Mouse (Mus musculus) hindbrain, embryonic 10.5 days (tissue): Measurements from ENCODE around the gene Yeats2. TPM values are rescaled to one million over a fixed set of nuclear protein-coding genes. Genes with fewer than 3 reads are reported as not detected.

Experiments
- DNase-seq: peaks from one replicate; pipeline ENCODE4 v3.0.0-alpha.2; 2017; ENCODE audit warnings: low spot score
- H3K27ac ChIP-seq: fragments of 300-500 bp; sonication (generic); 2 replicates; pipeline ENCODE4 v1.5.1; 2016; ENCODE audit warnings: mild to moderate bottlenecking, moderate library complexity
- H3K27me3 ChIP-seq: fragments of 300-500 bp; sonication (generic); 2 replicates; pipeline ENCODE4 v1.6.1; 2016; ENCODE audit warnings: mild to moderate bottlenecking; ENCODE audit not compliant: poor library complexity, insufficient read depth, severe bottlenecking
- H3K36me3 ChIP-seq: fragments of 300-500 bp; sonication (generic); 2 replicates; pipeline ENCODE4 v1.6.1; 2016; ENCODE audit warnings: mild to moderate bottlenecking, moderate library complexity
- H3K4me1 ChIP-seq: fragments of 300-500 bp; sonication (generic); replicated peaks from 2 replicates; pipeline ENCODE4 v1.6.1; 2016; ENCODE audit warnings: mild to moderate bottlenecking
- H3K4me3 ChIP-seq: fragments of 300-500 bp; sonication (generic); 2 replicates; pipeline ENCODE4 v1.5.1; 2016; ENCODE audit warnings: mild to moderate bottlenecking, moderate library complexity
- H3K9me3 ChIP-seq: fragments of 300-500 bp; sonication (generic); 2 replicates; pipeline ENCODE4 v1.6.1; 2016; ENCODE audit warnings: mild to moderate bottlenecking, moderate library complexity
- WGBS: fragments of 180-500 bp; shearing (Covaris S2); methylation state at CpG from one replicate; pipeline ENCODE4 v1.1.7; 2016; 5-methylcytosine and 5-hydroxymethylcytosine counted together
- polyA plus RNA-seq: library from polyadenylated mRNA; unstranded; fragments of >200 nt; fragmentation: Nextera tagmentation; extraction: Ambion mirVana; gene quantifications from 2 replicates; pipeline ENCODE4 v1.2.1, GENCODE M21; 2016

The Yeats2 gene
- polyA plus RNA-seq, 1 experiment from 2014 or later: 35.9 TPM

DNA sequence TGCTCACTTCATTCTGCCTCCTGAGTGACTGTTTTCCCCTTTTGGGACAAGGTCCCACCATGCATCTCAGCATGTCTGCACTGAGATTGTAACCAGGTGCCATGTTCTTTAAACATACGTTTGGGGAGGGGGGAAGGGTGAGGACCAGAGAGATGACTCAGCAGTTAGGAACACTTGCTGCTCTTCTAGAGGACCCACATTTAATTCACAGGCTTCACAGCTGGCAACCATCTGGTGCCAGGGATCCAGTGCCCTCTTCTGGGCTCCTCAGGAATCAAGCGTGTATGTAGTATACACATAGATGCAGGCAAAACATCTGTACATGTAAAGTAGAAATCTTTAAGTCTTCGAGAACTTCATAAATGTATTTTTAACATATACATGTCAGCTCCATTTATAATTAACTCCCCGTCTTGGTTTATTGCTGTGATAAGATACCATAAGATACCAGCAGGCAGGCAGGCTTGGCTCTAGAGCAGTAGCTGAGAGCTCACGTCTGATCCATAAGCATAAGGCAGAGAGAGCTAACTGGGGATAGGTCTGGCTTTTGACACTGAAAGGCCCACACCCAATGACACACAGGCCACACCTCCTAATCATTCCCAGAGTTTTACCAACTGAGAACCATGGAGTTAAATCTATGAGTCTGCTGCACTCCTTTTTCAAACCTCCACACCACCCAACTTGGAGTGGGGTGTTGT, 58.8 kb downstream of the Yeats2 start:
- Histone ChIP-seq H3K4me1 (no peaks in the 10 kb centered on the region), H3K27ac (no peak overlapping the region), H3K9me3 (no peaks in the 10 kb centered on the region), H3K4me3 (no peak overlapping the region), H3K27me3 (no peaks in the 10 kb centered on the region), H3K36me3 (peaks cover 100% of the 10 kb centered on the region)
- no peak for DNase-seq
- 90% methylated on average over 5 of the region's 5 CpGs for WGBS

DNA sequence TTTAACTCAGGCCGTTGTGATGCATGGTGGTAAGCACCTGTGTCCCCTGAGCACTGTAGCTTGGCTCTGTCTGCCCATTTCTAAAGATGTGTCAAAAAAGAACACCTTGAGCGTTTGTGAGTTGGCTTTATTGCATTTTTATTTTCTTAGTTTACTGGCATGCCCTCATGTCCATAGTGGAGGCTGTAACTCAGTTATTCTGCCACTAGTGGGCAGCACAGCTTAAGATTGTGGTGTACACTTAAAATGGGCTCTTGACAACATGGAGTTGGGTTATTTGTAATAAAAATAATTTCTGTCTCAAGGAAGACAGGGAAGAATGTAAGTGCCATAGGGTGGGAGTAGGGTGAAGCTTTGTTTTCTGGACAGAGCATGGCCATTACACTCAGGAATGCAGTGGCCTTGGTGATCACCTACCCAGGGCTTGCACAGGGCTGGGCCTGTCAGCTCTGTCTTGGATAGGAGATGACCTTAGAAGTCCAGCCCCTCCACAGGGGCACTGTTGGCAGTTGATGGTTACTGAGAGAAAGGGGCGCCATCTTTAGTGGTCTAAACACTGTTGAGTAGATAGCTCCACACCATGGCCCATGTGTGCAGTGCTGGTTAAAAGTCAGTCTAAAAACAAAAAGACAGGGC, 72.8 kb downstream of the Yeats2 start:
- Histone ChIP-seq H3K4me3 (no peak overlapping the region), H3K9me3 (no peaks in the 10 kb centered on the region), H3K27ac (no peak overlapping the region), H3K27me3 (no peaks in the 10 kb centered on the region), H3K4me1 (no peaks in the 10 kb centered on the region), H3K36me3 (peaks cover 98% of the 10 kb centered on the region)
- 90% methylated on average over 3 of the region's 3 CpGs for WGBS
- peak; percentile 37 for DNase-seq

DNA sequence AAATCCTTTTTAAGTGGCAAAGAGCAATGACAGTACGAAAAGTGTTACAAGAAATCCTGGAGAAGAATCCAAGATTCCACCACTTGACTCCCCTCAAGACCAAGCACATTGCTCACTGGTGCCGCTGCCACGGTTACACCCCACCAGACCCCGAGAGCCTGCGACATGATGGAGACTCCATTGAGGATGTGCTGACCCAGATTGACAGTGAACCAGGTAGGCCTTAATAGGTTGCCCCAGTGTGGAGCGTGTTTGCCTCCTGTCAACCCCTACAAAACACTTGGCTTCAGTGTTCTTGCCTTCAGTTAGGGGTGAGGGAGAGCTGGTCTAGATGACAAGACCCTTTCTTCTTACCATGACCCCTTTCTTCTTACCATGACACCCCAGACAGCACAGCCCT, 81.9 kb downstream of the Yeats2 start:
- Histone ChIP-seq H3K27ac (no peak overlapping the region), H3K36me3 (peaks cover 97% of the 10 kb centered on the region), H3K27me3 (no peaks in the 10 kb centered on the region), H3K4me1 (no peaks in the 10 kb centered on the region), H3K9me3 (no peaks in the 10 kb centered on the region), H3K4me3 (no peak overlapping the region)
- 96% methylated on average over 6 of the region's 6 CpGs for WGBS
- no peak for DNase-seq

DNA sequence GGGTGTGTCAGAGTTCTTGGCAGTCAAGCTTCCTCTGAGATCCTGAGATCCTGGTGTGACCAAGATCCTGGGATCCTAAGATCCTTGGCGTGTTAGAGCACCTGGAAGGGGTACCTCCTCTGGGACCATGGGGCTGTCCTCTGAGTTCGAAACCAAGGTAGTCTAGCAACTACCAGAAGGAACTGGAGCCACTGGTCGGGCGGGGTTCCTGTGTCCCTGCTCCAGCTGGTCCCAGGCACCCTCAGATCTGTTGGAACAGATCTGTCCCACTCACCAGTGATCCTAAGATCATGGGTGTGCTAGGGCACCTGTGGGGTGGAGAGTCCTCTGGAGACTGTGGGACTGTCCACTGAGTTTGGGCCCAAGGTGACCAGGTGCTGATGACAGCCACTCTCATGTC, 85.8 kb downstream of the Yeats2 start:
- peaks cover 97% of the 10 kb centered on the region for H3K36me3 ChIP-seq
- no peak overlapping the region for H3K27ac ChIP-seq
- H3K4me1 ChIP-seq: no peaks in the 10 kb centered on the region
- 94% methylated on average over 4 of the region's 4 CpGs for WGBS
- H3K9me3 ChIP-seq: no peaks in the 10 kb centered on the region
- DNase-seq: no peak
- no peaks in the 10 kb centered on the region for H3K27me3 ChIP-seq
- H3K4me3 ChIP-seq: no peak overlapping the region

DNA sequence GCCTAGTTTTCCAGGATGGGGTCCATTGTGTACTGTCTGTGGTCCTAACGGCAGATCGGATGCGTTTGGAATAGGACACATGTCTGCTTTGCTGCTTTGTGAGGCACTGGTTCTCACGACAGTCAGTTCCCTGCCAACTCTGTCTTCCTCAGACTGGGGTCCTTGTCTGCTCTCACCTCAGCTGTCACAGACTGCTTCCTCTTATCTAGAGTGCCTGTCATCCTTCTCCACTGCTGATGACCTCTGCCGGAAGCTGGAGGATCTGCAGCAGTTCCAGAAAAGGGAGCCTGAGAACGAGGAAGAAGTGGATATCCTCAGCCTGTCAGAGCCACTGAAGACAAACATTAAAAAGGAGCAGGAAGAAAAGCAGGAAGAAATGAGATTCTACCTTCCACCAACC, 86.6 kb downstream of the Yeats2 start:
- Histone ChIP-seq H3K9me3 (no peaks in the 10 kb centered on the region), H3K27ac (no peak overlapping the region), H3K27me3 (no peaks in the 10 kb centered on the region), H3K4me1 (no peaks in the 10 kb centered on the region), H3K36me3 (peaks cover 93% of the 10 kb centered on the region), H3K4me3 (no peak overlapping the region)
- 88% methylated on average over 6 of the region's 6 CpGs for WGBS
- DNase-seq: no peak

DNA sequence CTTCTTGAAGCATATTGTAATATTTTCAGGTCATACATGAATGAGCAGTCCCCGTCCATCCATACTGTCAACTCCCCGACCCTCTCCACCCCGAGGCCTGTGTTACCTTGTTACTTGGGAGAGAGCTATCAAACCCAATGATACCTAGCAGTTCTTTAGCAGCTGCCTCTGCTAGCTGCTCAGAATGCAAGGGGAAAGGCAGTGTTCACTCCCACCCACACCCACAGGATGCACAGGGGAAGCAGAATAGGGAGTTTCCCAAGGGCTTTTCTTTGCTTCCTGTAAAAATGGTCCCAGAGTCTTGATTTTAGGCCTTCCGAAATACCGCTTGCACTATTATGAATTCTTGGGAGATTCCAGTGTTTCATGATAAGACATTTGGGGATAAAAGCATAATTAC, 87.3 kb downstream of the Yeats2 start:
- DNase-seq: no peak
- Histone ChIP-seq H3K36me3 (peaks cover 91% of the 10 kb centered on the region), H3K27me3 (no peaks in the 10 kb centered on the region), H3K4me3 (no peak overlapping the region), H3K4me1 (no peaks in the 10 kb centered on the region), H3K9me3 (no peaks in the 10 kb centered on the region), H3K27ac (no peak overlapping the region)
- WGBS: 96% methylated on average over 5 of the region's 5 CpGs

DNA sequence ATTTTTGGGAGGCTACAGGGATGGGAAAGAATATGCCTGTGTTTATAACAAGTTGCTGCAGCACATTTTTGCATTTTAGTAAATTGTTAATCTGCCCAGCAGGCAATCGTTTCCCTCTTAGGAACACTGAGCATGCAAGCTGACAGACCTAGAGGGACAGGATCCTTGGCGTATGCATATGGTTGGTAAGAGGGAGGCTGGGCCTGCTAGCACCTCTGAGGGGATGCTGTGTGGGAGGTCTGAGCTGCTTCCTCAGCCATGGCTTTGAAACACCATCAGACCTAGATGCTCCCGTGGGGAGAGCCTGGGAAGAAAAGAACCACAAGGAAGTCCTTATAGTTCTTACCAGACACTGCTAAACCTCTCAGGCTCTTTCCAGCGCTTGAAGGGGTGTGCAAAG, 93.5 kb downstream of the Yeats2 start:
- no peak for DNase-seq
- peaks cover 5% of the 10 kb centered on the region; the same call in 1 of the 2 replicates for H3K27me3 ChIP-seq
- no peak overlapping the region for H3K4me3 ChIP-seq
- H3K4me1 ChIP-seq: peaks cover 8% of the 10 kb centered on the region
- peaks cover 56% of the 10 kb centered on the region for H3K36me3 ChIP-seq
- H3K27ac ChIP-seq: no peak overlapping the region
- no peaks in the 10 kb centered on the region for H3K9me3 ChIP-seq
- 69% methylated on average over 4 of the region's 4 CpGs for WGBS

DNA sequence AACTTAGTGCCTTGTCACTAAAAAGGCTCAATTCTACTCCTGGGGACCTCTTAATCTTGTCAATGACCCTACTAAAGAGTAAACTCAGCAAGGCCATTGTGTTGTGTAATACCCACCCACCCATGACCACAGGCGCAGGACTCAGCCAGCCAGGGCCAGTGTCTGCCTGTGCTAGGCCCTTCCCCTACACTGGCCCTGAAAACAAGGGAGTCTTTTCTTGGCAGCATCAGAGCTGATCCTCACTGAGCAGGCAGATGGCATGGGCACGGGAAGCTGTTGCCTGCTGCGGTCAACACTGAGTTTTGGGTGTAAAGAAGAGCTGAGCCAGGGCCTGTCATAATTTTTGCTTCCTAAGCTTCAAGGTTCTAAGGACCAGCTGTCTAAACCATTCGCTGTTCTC, 96.6 kb downstream of the Yeats2 start:
- no peak for DNase-seq
- Histone ChIP-seq H3K36me3 (peaks cover 29% of the 10 kb centered on the region), H3K9me3 (no peaks in the 10 kb centered on the region), H3K27me3 (peaks cover 20% of the 10 kb centered on the region), H3K27ac (peak overlapping the region; percentile 46; the same call in 1 of the 2 replicates), H3K4me3 (no peak overlapping the region), H3K4me1 (peaks cover 19% of the 10 kb centered on the region)
- WGBS: 63% methylated on average over 4 of the region's 4 CpGs

DNA sequence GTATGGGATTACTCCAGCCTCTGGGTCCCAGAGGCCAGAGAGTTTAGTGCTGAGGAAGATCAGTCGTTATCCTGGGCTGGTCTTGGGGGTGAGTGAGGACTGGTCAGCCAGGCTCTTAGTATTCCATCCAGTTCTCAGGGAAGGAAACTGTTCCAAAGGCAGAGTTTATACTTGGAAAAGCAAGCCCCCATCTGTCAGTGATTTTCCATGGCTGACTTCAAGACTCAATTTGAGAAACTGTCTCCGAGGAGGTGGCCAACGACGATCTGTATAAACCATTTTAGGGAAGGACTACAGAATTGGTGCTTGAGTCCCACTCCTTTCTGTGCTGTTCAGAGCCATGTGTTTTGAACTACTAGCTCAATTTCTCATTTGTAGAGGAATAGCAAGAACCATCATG, 97.8 kb downstream of the Yeats2 start:
- WGBS: 94% methylated on average over 4 of the region's 4 CpGs
- peaks cover 19% of the 10 kb centered on the region for H3K36me3 ChIP-seq
- peaks cover 19% of the 10 kb centered on the region for H3K4me1 ChIP-seq
- H3K4me3 ChIP-seq: no peak overlapping the region
- no peaks in the 10 kb centered on the region for H3K9me3 ChIP-seq
- no peak overlapping the region for H3K27ac ChIP-seq
- DNase-seq: no peak
- H3K27me3 ChIP-seq: peaks cover 21% of the 10 kb centered on the region

DNA sequence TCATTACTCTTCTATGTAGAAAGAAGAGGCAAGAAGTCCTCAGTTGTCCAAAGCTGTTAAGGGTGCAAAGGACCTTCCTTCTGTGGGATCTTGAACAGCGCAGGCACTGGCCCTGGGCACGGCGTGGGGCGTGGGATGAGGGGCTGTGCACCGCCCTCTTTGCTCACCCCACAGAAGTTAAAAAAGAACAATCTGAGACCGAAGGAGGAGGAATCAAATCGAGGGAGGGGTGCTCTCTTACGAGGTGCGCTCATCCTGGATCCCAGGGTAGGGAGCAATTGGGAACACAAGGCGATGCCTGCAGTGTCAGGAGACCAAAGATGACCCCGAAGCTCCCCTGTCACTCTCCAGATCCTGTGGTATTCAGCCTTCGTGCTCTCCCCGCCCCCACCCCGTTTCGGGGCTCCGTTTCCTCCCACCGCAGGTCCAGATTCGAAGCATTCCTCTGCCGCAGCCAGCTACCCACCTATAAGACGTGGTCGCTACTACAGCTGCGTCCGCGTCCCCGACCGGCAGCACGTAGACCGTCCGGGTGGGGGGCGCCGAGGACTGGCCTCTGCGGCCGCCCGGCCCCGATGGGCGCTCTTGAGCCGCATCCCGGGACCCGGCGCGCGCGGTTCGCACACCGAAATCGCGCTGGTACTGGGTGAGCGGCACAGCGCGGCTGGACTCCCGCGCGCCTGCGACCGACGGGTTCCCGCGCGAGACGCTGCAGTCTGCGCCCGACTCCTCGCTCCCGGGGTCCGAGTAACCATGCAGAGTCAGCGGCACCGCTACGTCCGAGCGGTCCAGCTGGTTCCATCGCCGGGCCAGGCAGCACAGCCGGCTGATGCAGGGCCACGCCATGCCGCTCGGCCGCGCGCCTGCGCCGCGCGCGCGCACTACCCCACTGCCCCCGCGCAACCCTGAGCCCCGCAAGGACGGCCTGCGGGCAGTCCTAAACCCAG, 99.9 kb downstream of the Yeats2 start, which contains the start of gene Map6d1:
Gene Map6d1 (minus strand): TSS at position 891 of the 947 bp plus-strand sequence.
- H3K36me3 ChIP-seq: 0 out of 2 replicates have a peak, but pooled peaks cover 6% of the 10 kb centered on the region
- H3K9me3 ChIP-seq: no peaks in the 10 kb centered on the region
- WGBS: under 1% methylated on average over 90 of the region's 90 CpGs
- H3K4me3 ChIP-seq: peak within 1 kb of the TSS; percentile 80
- H3K27ac ChIP-seq: peak within 1 kb of the TSS; percentile 90
- H3K4me1 ChIP-seq: peaks cover 19% of the 10 kb centered on the region
- peak; percentile 71 for DNase-seq
- peaks cover 21% of the 10 kb centered on the region for H3K27me3 ChIP-seq

DNA sequence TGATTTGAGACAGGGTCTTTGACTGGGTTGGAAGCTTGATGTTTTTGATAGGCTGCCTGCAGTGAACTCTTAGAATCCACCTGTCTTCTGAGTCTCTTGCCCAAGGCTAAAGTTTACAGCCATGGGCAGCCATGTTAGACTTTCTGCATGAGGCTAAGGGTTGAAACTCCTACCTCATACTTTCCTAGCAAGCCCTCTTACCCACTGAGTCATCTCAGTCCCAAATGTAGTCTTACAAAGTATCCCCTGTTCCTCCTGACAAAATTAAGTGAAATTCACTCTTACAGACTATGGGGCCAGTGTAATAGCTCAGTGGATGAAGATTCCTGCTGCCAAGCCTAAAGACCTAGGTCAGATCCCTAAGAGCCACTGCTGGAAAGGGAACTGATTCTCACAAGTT, 106.2 kb downstream of the Yeats2 start:
- H3K27ac ChIP-seq: no peak overlapping the region
- H3K4me1 ChIP-seq: no peaks in the 10 kb centered on the region
- H3K9me3 ChIP-seq: no peaks in the 10 kb centered on the region
- H3K4me3 ChIP-seq: no peak overlapping the region
- peaks cover 3% of the 10 kb centered on the region; the same call in 1 of the 2 replicates for H3K27me3 ChIP-seq
- no peak for DNase-seq
- no peaks in the 10 kb centered on the region for H3K36me3 ChIP-seq

DNA sequence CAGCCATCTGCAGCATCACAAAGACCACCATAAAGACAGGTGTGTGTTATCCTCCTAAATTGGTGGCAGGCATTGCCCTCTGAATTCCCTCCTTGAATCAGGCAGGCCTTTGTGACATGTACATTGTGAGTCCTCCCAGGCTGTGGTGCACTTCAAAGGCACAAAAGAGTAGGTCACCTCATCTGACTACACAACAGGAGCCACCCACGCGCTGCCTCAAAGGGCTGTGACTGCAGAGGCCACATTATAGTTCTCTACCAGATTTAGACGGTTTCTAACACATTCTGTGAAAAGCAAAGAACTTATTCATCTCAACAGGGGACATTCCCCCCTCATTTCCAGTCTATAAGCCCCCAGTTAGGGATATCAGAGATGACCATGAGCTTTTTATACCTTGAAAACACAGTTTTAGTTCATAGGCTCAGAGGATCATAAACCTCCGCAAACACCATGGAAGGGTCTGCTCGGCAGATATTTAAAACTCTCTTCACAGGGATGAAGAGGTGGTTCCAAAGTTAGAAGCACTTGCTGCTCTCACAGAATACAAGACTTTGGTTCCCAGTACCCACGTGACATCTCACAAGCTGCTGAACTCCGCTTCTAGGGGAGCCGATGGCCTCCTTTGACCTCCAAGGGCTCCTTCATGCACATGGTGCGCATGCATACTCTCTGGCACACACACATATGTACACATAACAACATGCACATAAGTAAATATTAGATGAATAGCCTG, 107.7 kb downstream of the Yeats2 start:
- no peak for DNase-seq
- Histone ChIP-seq H3K27ac (no peak overlapping the region), H3K36me3 (no peaks in the 10 kb centered on the region), H3K27me3 (no peaks in the 10 kb centered on the region), H3K4me3 (no peak overlapping the region), H3K4me1 (no peaks in the 10 kb centered on the region), H3K9me3 (no peaks in the 10 kb centered on the region)
- 88% methylated on average over 9 of the region's 9 CpGs for WGBS
